Mouse (Mus musculus): ENCODE data around the gene Alg3. TPM values are rescaled to one million over a fixed set of nuclear protein-coding genes. Genes with fewer than 3 reads are reported as not detected.

Alg3 gene
- total RNA-seq (2023): 11.4 TPM

DNA sequence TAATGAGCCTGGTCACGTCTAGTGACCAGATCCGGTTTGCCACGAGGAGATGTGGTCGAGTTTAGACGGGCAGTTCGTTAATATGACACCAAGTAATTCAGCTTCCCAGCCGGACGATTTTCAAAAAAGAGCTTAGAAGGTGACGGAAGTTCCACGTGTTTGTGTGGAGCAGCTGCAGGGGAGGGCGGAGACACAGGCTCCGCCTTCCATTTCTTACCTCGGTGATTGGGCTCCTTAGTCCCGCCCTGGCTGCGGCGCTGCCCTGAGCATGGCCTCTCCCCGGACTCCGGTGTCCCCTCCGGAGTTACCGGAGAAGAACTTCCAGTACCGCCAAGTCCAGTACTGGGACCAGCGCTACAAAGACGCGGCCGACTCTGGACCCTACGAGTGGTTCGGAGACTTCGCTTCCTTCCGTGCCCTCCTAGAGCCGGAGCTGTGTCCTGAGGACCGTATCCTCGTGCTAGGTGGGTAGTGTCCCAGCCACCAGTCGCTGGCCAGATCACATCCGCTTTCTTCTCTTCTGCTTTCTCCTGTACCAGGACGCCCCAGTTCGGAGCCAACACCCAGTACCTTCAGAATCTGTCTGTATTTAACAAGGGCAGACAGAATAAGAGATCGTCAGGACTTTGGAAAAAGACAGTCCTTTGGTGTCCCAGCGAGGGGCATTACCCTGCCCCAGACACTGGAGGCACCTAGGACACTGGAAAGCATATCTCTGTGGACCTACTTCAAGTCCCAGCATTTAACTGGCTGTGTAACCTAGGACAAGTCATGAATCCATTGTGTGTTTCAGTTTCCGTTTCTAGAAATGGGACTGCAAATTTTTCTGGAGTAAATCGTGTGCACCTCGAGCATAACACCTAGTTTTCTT, at the start of gene Alg3, which contains the start of the genes Eef1akmt4 and Gm49333:
Gene Alg3 (minus strand): TSS at position 379 of the 871 bp plus-strand sequence.
Gene Eef1akmt4 (plus strand): TSS at position 237 of the 871 bp plus-strand sequence.
Gene Gm49333 (plus strand): TSS at position 254 of the 871 bp plus-strand sequence.

GRCm38 (mm10) chr16:20651076-20651946, 39.8 kb upstream of the Alg3 start, which contains the start of gene Psmd2:
Psmd2 (plus strand) TSS chr16:20651652.

DNA sequence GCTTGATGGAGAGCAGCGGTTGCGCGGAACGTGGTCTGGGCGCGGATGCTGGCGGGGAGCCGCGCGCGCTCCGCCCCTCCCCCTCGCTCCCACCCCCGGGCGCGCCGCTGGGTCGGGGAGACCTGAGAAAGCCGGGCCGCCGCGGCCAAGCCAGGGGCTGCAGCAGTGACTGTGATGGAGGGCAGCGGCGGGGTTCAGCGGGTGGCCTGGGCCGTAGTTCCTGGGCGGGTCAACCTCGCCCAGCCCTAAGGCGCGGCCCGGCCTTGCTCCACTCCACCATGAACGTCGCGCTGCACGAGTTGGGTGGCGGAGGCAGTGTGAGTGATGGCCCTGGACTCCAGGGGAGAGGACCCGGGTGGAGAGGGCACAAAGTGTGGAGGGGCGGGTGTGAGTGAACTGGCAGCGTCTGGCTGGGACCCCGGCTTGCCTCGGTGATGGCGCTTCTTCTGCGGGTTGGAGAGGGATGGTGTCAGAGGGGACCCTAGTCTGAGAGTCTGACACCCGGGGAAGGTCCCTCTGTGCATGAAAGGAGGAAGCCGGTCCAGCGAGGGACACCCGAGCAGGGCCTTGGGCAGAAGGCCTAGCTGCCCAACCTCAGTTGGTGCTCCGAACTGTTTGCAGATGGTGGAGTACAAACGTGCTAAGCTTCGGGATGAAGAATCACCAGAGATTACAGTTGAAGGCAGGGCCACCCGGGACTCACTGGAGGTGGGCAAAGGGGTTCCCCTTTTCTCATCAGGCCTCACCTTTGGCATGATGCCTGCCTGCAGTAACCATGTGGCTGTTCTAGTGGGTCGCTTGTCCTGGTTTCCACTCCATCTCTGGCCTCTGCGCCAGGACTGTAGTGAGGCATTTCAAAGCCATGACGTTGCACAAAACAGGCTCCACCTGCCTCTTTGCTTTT, 18.4 kb upstream of the Alg3 start, which contains the start of gene Ece2:
Gene Ece2 (plus strand): TSS at position 98 of the 904 bp plus-strand sequence.

DNA sequence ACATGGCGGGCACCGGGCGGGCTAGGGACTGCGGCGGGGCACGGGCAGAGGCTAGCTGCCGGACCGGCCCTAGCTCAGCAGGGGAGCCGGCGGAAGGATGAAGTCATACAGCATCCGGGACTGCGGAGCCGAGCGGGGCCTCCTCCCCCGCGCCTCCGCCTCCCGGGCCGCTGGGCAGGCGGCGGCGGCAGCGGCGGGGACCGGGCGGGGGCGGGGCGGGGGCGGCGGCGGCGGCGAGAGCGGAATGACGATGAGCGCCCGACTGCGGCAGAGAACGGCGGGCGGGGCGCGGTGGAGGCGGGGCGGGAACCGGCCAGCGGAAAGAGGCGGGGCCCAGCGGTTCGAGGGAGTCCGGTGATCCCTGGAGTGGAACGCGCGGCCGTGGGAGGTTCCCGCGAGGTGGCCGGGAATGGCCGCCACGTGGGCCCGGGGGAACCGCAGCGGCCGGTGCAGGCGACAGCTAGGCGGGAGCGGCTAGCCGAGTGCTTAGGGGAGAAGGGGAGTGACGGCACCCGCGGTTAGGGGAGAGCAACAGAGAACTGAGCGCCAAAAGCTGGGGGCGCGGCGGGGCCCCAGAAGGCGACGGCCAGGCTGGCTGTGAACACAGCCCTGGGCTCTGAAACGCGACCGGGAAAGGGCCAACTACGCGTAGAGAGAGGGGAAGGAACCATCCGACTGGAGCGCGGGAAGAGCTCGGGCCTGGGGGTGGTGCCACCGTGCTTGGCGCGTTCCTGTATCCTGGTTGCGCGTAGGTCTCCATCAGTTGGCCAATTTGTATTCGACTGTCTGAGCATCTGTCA, 9.9 kb upstream of the Alg3 start, which contains the start of gene Camk2n2:
Gene Camk2n2 (minus strand): TSS at position 97 of the 800 bp plus-strand sequence.

GRCm38 (mm10) chr16:20589366-20589938, 22.1 kb downstream of the Alg3 start, which contains the start of gene Vwa5b2:
Vwa5b2 (plus strand) TSS chr16:20589471.

Other genes starting within 250 kb of the Alg3 start
- gene Abcc5, start 185.3 kb downstream of the Alg3 start, total RNA-seq (2023): 55.5 TPM
- gene Eif2b5, start 112.9 kb downstream of the Alg3 start, total RNA-seq (2023): 57.6 TPM
- gene Dvl3, start 94.8 kb downstream of the Alg3 start, total RNA-seq (2023): 39.1 TPM
- gene Ap2m1, start 76.3 kb downstream of the Alg3 start, total RNA-seq (2023): 175 TPM
- gene Abcf3, start 63.2 kb downstream of the Alg3 start, total RNA-seq (2023): 116 TPM
- gene Vwa5b2, start 22.3 kb downstream of the Alg3 start, total RNA-seq (2023): 1.3 TPM
- 9.0 TPM for gene Eef1akmt4, start 142 bp downstream of the Alg3 start, total RNA-seq (2023)
- gene Gm49333, start 125 bp downstream of the Alg3 start, total RNA-seq (2023): not detected
- not detected for gene Camk2n2, start 9.6 kb upstream of the Alg3 start, total RNA-seq (2023)
- not detected for gene Ece2, start 18.1 kb upstream of the Alg3 start, total RNA-seq (2023)
- 111 TPM for gene Psmd2, start 39.9 kb upstream of the Alg3 start, total RNA-seq (2023)
- gene Eif4g1, start 56.6 kb upstream of the Alg3 start, total RNA-seq (2023): 335 TPM
- gene Fam131a, start 81.5 kb upstream of the Alg3 start, total RNA-seq (2023): 0.62 TPM
- 16.2 TPM for gene Polr2h, start 105.9 kb upstream of the Alg3 start, total RNA-seq (2023)
- 5.9 TPM for gene Clcn2, start 106.0 kb upstream of the Alg3 start, total RNA-seq (2023)
- not detected for gene Chrd, start 121.4 kb upstream of the Alg3 start, total RNA-seq (2023)
- gene Thpo, start 122.8 kb upstream of the Alg3 start, total RNA-seq (2023): not detected